26 mouse cellular contexts compared by ENCODE assay signal in genomic region chr3:55777501-55777900, GRCm38 (mm10). TPM values are rescaled to one million over a fixed set of nuclear protein-coding genes. Genes with fewer than 3 reads are reported as not detected.
DNase-seq lines count a peak whose midpoint lies in the region; ATAC-seq and TF ChIP-seq lines count a peak whose summit lies in the region.
"Had no signal": no experiment of that assay in that cellular context is flagged by ENCODE, and none has a peak within 500 bp of the region (broad histone marks: within the 10 kb centered on the region; RNA-seq: fewer than 3 reads in every experiment).

No protein-coding gene starts in this region.

- no peak for TF ChIP-seq POLR2A in brain, embryonic 14.5 days (IDR thresholded peaks at IDR 0.05; ENCODE audit: borderline replicate concordance, extremely low read depth, insufficient read depth, insufficient read length, poor library complexity, severe bottlenecking)

- H3K27me3 ChIP-seq in hindbrain, embryonic 13.5 days: peaks cover 7% of the 10 kb centered on the region; the same call in 1 of the 2 replicates
- H3K27me3 ChIP-seq in hindbrain, embryonic 11.5 days (ENCODE audit: control insufficient read depth, insufficient read depth, low read length): peaks cover 9% of the 10 kb centered on the region
- no peaks in the 10 kb centered on the region for H3K27me3 ChIP-seq in midbrain, embryonic 14.5 days (ENCODE audit: control insufficient read depth, insufficient read depth, low read length)
- peaks cover 43% of the 10 kb centered on the region for H3K27me3 ChIP-seq in forebrain, embryonic 11.5 days (ENCODE audit: control insufficient read depth, insufficient read depth, low read length)
- peaks cover 46% of the 10 kb centered on the region for H3K27me3 ChIP-seq in liver, embryonic 12.5 days (replicated peaks)
- H3K27me3 ChIP-seq: CH12.LX had no signal

- no peak overlapping the region for H3K4me3 ChIP-seq in hindbrain, embryonic 13.5 days
- no peak overlapping the region for H3K4me3 ChIP-seq in hindbrain, embryonic 11.5 days (ENCODE audit: low read depth, low read length)
- H3K4me3 ChIP-seq in midbrain, embryonic 14.5 days (replicated peaks; ENCODE audit: low read depth, low read length): no peak overlapping the region
- no peak overlapping the region for H3K4me3 ChIP-seq in forebrain, embryonic 11.5 days (ENCODE audit: low read depth, low read length)
- H3K4me3 ChIP-seq in liver, embryonic 12.5 days: no peak overlapping the region
- H3K4me3 ChIP-seq: embryonic facial prominence, embryonic 10.5 days; embryonic facial prominence, embryonic 15.5 days; forebrain, embryonic 13.5 days; heart, embryonic 10.5 days; heart, embryonic 15.5 days; layer of hippocampus, adult 2 months; left cerebral cortex, adult 2 months; limb, embryonic 12.5 days; lung, embryonic 15.5 days had no signal

- 45% methylated on average over 4 of the region's 4 CpGs for WGBS in hindbrain, embryonic 13.5 days
- 61% methylated on average over 4 of the region's 4 CpGs for WGBS in hindbrain, embryonic 11.5 days
- 26% methylated on average over 4 of the region's 4 CpGs for WGBS in midbrain, embryonic 14.5 days
- WGBS in forebrain, embryonic 11.5 days: 64% methylated on average over 4 of the region's 4 CpGs
- 54% methylated on average over 4 of the region's 4 CpGs for WGBS in liver, embryonic 12.5 days (ENCODE audit: insufficient replicate concordance)

- H3K36me3 ChIP-seq in hindbrain, embryonic 13.5 days: no peaks in the 10 kb centered on the region
- no peaks in the 10 kb centered on the region for H3K36me3 ChIP-seq in hindbrain, embryonic 11.5 days (ENCODE audit: control insufficient read depth, insufficient read depth, low read length)
- H3K36me3 ChIP-seq in midbrain, embryonic 14.5 days (ENCODE audit: control insufficient read depth, insufficient read depth, low read length): no peaks in the 10 kb centered on the region
- H3K36me3 ChIP-seq in forebrain, embryonic 11.5 days (ENCODE audit: control insufficient read depth, insufficient read depth, low read length): no peaks in the 10 kb centered on the region
- H3K36me3 ChIP-seq in liver, embryonic 12.5 days: no peaks in the 10 kb centered on the region
- H3K36me3 ChIP-seq: embryonic facial prominence, embryonic 10.5 days; embryonic facial prominence, embryonic 15.5 days; heart, embryonic 10.5 days; heart, embryonic 15.5 days; limb, embryonic 12.5 days; lung, embryonic 15.5 days had no signal

- ATAC-seq in hindbrain, embryonic 13.5 days (ENCODE audit: low FRiP score): no peak
- ATAC-seq in hindbrain, embryonic 11.5 days (ENCODE audit: low FRiP score): no peak
- no peak for ATAC-seq in midbrain, embryonic 14.5 days (ENCODE audit: low FRiP score, low TSS enrichment)
- no peak for ATAC-seq in forebrain, embryonic 11.5 days (replicated peaks; ENCODE audit: low FRiP score)
- no peak for ATAC-seq in liver, embryonic 12.5 days
- ATAC-seq: forebrain, embryonic 13.5 days had no signal

- H3K9ac ChIP-seq in hindbrain, embryonic 13.5 days: no peak overlapping the region
- H3K9ac ChIP-seq in hindbrain, embryonic 11.5 days (ENCODE audit: low read depth, low read length): no peak overlapping the region
- H3K9ac ChIP-seq in midbrain, embryonic 14.5 days (replicated peaks; ENCODE audit: low read length): no peak overlapping the region
- H3K9ac ChIP-seq in forebrain, embryonic 11.5 days (ENCODE audit: low read length): no peak overlapping the region
- H3K9ac ChIP-seq in liver, embryonic 12.5 days: no peak overlapping the region
- H3K9ac ChIP-seq: embryonic facial prominence, embryonic 15.5 days; forebrain, embryonic 13.5 days; heart, embryonic 15.5 days; limb, embryonic 12.5 days; lung, embryonic 15.5 days had no signal

- peak overlapping the region; percentile 69 for H3K27ac ChIP-seq in hindbrain, embryonic 13.5 days
- H3K27ac ChIP-seq in hindbrain, embryonic 11.5 days (ENCODE audit: low read depth, low read length): no peak overlapping the region
- peak overlapping the region; percentile 74 for H3K27ac ChIP-seq in midbrain, embryonic 14.5 days (replicated peaks; ENCODE audit: low read depth, low read length)
- no peak overlapping the region for H3K27ac ChIP-seq in forebrain, embryonic 11.5 days (ENCODE audit: low read depth, low read length)
- no peak overlapping the region for H3K27ac ChIP-seq in liver, embryonic 12.5 days
- H3K27ac ChIP-seq: embryonic facial prominence, embryonic 10.5 days; embryonic facial prominence, embryonic 15.5 days; forebrain, embryonic 13.5 days; heart, embryonic 10.5 days; heart, embryonic 15.5 days; layer of hippocampus, adult 2 months; left cerebral cortex, adult 2 months; limb, embryonic 12.5 days; lung, embryonic 15.5 days had no signal

- H3K4me2 ChIP-seq in hindbrain, embryonic 13.5 days: 0 out of 2 replicates have a peak overlapping the region, but pooled peaks have one; percentile 0
- no peak overlapping the region for H3K4me2 ChIP-seq in hindbrain, embryonic 11.5 days (replicated peaks; ENCODE audit: low read depth, low read length)
- H3K4me2 ChIP-seq in midbrain, embryonic 14.5 days (ENCODE audit: low read length): peak overlapping the region; percentile 43
- H3K4me2 ChIP-seq in forebrain, embryonic 11.5 days (ENCODE audit: low read depth, low read length, severe bottlenecking): no peak overlapping the region
- H3K4me2 ChIP-seq in liver, embryonic 12.5 days: no peak overlapping the region
- H3K4me2 ChIP-seq: embryonic facial prominence, embryonic 15.5 days; forebrain, embryonic 13.5 days; heart, embryonic 15.5 days; limb, embryonic 12.5 days; lung, embryonic 15.5 days had no signal

- H3K9me3 ChIP-seq in hindbrain, embryonic 13.5 days: no peaks in the 10 kb centered on the region
- no peaks in the 10 kb centered on the region for H3K9me3 ChIP-seq in hindbrain, embryonic 11.5 days (ENCODE audit: control insufficient read depth, low read length)
- no peaks in the 10 kb centered on the region for H3K9me3 ChIP-seq in midbrain, embryonic 14.5 days (ENCODE audit: control insufficient read depth, low read length)
- no peaks in the 10 kb centered on the region for H3K9me3 ChIP-seq in forebrain, embryonic 11.5 days (ENCODE audit: control insufficient read depth, low read length)
- no peaks in the 10 kb centered on the region for H3K9me3 ChIP-seq in liver, embryonic 12.5 days (replicated peaks)
- H3K9me3 ChIP-seq: embryonic facial prominence, embryonic 10.5 days; embryonic facial prominence, embryonic 15.5 days; forebrain, embryonic 13.5 days; heart, embryonic 10.5 days; heart, embryonic 15.5 days; limb, embryonic 12.5 days; lung, embryonic 15.5 days had no signal

- no peak for DNase-seq in hindbrain, embryonic 11.5 days (ENCODE audit: low spot score)
- peak; percentile 8 for DNase-seq in A20 (ENCODE audit: low read depth, low spot score)
- DNase-seq in brain, embryonic 14.5 days (ENCODE audit: low read depth): peak; percentile 60
- peak; percentile 52 for DNase-seq in midbrain, embryonic 14.5 days
- no peak for DNase-seq in forebrain, embryonic 11.5 days (ENCODE audit: low spot score)
- no peak for DNase-seq in MN1 (ENCODE audit: low spot score)
- DNase-seq: adrenal gland, postnatal 10 days; cerebellum, adult 11-12 months; cerebellum, postnatal 14 days; gastrocnemius, postnatal 10 days; kidney, adult 11 months; kidney, postnatal 25 days; thymus, postnatal 14 days had no signal

- TF ChIP-seq CTCF in brain, embryonic 14.5 days (IDR thresholded peaks at IDR 0.05; ENCODE audit: borderline replicate concordance, extremely low read depth, insufficient read depth, insufficient read length): no peak

- peaks cover 59% of the 10 kb centered on the region for H3K4me1 ChIP-seq in hindbrain, embryonic 13.5 days (replicated peaks)
- 0 out of 2 replicates have a peak, but pooled peaks cover 2% of the 10 kb centered on the region for H3K4me1 ChIP-seq in hindbrain, embryonic 11.5 days (replicated peaks; ENCODE audit: control insufficient read depth, insufficient read depth, low read length)
- H3K4me1 ChIP-seq in midbrain, embryonic 14.5 days (ENCODE audit: control insufficient read depth, insufficient read depth, low read length): peaks cover 58% of the 10 kb centered on the region
- peaks cover 9% of the 10 kb centered on the region for H3K4me1 ChIP-seq in forebrain, embryonic 11.5 days (replicated peaks; ENCODE audit: control insufficient read depth, insufficient read depth, low read length)
- peaks cover 12% of the 10 kb centered on the region; the same call in 1 of the 2 replicates for H3K4me1 ChIP-seq in liver, embryonic 12.5 days

RNA-seq across cellular contexts. Expression of gene Mab21l1, which starts 4.8 kb away (rescaled TPM):
- polyA plus RNA-seq in hindbrain, embryonic 13.5 days (2015; fragmentation: Nextera tagmentation; extraction: Ambion mirVana): 167 and 174 TPM in 2 replicates
- polyA plus RNA-seq in hindbrain, embryonic 11.5 days (2014; fragmentation: Nextera tagmentation; extraction: Ambion mirVana): 68.1 and 68.5 TPM in 2 replicates
- 49.1 and 90.4 TPM in 2 replicates for polyA plus RNA-seq in brain, embryonic 14.5 days (2012; rRNA removed)
- 218 and 237 TPM in 2 replicates for polyA plus RNA-seq in midbrain, embryonic 14.5 days (2014; fragmentation: Nextera tagmentation; extraction: Ambion mirVana)
- 16.6 and 20.5 TPM in 2 replicates for polyA plus RNA-seq in forebrain, embryonic 11.5 days (2014; fragmentation: Nextera tagmentation; extraction: Ambion mirVana)
- 0.20 and 0.26 TPM in 2 replicates for polyA plus RNA-seq in liver, embryonic 12.5 days (2016; fragmentation: Nextera tagmentation; extraction: Ambion mirVana)
- polyA plus RNA-seq: liver, adult 2 months had no signal

Comparison
In these comparisons a context has a peak if more than half of its experiments do, and no peak if none do; other contexts are left out.
1. H3K27ac ChIP-seq: peak in hindbrain, embryonic 13.5 days (single experiment) and midbrain, embryonic 14.5 days (single experiment); none in hindbrain, embryonic 11.5 days (single experiment), forebrain, embryonic 11.5 days (single experiment) and liver, embryonic 12.5 days (single experiment).
2. H3K4me2 ChIP-seq: peak in hindbrain, embryonic 13.5 days (single experiment) and midbrain, embryonic 14.5 days (single experiment); none in hindbrain, embryonic 11.5 days (single experiment), forebrain, embryonic 11.5 days (single experiment) and liver, embryonic 12.5 days (single experiment).
3. DNase-seq: peak in A20 (single experiment), brain, embryonic 14.5 days (single experiment) and midbrain, embryonic 14.5 days (single experiment); none in hindbrain, embryonic 11.5 days (single experiment), forebrain, embryonic 11.5 days (single experiment) and MN1 (single experiment).
4. RNA of gene Mab21l1, which starts 4.8 kb away (polyA plus RNA-seq): 218 to 237 TPM in midbrain, embryonic 14.5 days, 167 to 174 TPM in hindbrain, embryonic 13.5 days, 49.1 to 90.4 TPM in brain, embryonic 14.5 days, 68.1 to 68.5 TPM in hindbrain, embryonic 11.5 days and 16.6 to 20.5 TPM in forebrain, embryonic 11.5 days; 0.20 to 0.26 TPM in liver, embryonic 12.5 days; every median in the first group is over 10 times any median in the second.